Mouse (Mus musculus): Measurements from ENCODE around the gene Rbfox1. TPM values are rescaled to one million over a fixed set of nuclear protein-coding genes. Genes with fewer than 3 reads are reported as not detected.

Rbfox1 gene
- 100 to 1,000 TPM; 413 to 426 TPM for total RNA-seq (2021)
- long read RNA-seq, experiment 1, partial matches to known transcripts = 50 of 113 reads
- long read RNA-seq, experiment 1, other reads (novel, unspliced or antisense) = 62 of 113 reads
- long read RNA-seq, experiment 2, partial matches to known transcripts = 27 of 171 reads
- long read RNA-seq, experiment 2, other reads (novel, unspliced or antisense) = 143 of 171 reads

DNA sequence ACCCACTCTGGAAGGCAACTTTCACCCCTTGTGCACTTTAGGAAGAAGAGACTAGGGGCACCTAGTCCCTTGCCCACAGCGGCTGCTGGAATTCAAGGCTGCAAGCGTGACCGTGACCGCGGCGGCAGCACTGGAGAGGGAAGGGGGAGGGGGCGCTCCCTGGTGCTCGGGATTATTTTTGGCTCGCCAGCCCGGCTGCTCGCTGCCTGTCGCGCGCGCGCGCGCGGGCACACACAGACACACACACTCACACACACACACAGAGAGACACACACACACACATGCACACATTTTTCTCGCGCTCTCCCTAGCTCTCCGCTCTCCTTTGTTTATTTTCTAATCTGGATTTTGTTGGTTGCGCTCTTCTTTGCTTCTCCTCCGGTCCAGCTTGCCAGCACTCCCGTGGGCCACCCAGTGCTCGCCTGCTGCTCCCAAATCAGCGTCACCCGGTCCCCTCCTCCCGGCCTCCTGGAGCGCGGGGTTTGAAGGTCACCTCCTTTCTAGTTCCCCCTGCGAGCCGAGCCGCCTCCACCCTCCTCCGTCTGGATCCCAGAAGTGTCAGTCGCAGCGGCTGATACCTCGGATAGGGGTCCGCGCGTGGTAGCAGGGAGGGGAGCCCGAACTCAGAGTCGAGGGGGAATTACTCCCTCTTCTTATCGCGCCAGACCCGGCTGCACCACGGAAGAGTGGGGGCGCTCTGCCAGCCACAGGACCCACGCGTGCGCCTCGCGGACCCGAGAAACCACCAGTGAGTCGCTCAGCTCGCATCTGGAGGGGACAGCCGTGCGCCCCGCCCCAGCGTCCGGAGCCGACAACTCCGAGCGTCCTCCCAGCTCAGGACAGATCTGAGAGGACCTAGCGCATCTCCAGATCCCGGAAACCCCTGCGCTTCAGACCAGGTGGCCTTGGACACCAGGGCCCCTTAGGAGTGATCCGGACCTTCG lies at the start of gene Rbfox1:
Gene Rbfox1 (plus strand): TSS at position 610 of the 944 bp plus-strand sequence.
- peak; percentile 27; the same call in 1 of the 2 replicates for TF ChIP-seq CTCF (conservative IDR thresholded peaks at IDR 0.05)
- peak within 1 kb of the TSS; percentile 96 for H3K27ac ChIP-seq
- H3K4me3 ChIP-seq = peak within 1 kb of the TSS; percentile 74
- DNase-seq (ENCODE audit: low spot score in 2 of 2) = peak; percentile 62 to 74

DNA sequence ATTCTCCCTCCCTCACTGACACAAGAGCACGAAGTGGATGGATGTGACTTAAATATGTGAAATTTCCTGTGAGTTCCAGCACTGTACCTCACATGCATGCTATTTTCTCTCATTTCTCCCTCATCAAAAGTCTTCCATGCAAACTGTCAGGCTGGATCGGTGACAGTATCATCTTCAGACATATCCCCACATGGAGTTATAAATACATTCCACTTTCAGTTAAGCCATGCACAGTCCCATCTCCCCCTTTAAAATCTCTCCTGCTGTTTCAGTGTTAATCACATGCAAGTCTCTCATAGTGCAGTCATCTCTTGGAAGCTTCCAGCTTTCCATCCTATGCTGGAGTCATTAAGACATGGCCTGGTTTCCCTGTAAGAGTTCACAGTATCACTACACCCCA lies 48.4 kb upstream of the Rbfox1 start:
- H3K4me3 ChIP-seq = no peak overlapping the region
- no peak overlapping the region for H3K27ac ChIP-seq
- TF ChIP-seq CTCF (conservative IDR thresholded peaks at IDR 0.05) = no peak
- no peak for DNase-seq (ENCODE audit: low spot score in 2 of 2)

DNA sequence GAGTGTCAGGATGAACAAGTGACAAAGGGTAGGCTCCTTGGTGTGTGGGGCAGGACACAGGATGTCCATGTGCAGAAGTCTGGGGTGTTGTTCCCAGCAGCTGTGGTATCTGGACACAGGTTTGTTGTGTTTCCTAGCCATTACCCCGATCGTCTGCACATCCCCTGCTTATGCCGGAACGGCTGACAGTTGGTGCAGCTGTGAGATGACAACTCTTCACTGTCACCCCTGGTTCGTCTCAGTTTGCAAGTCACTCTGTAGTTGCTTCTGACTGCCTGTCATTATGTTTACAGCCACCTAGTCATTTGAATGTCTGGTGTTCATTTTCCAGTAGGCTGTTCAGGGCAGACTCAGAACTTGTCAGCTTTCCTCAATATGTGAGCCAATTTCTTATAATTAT lies 44.0 kb upstream of the Rbfox1 start:
- H3K4me3 ChIP-seq = no peak overlapping the region
- DNase-seq (ENCODE audit: low spot score in 2 of 2) = no peak
- no peak for TF ChIP-seq CTCF (conservative IDR thresholded peaks at IDR 0.05)
- H3K27ac ChIP-seq = no peak overlapping the region

DNA sequence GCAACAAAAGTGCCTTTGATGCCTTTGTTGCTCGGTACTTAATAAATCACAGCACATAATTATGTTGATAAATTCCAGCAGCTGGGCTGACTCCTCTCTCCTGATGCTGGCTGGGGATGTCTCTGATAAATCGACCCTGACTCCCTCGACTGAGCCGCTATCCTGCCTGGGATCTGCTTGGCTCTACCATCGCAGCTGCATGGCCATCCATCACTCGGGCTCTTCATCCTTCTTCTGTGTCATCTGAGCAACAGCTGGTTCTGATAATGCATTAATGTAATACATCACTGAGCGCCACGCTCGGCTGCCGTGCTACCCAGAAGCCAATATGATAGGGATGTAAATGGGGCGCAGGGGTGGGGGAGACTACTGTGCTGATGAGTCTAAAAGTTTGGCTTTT lies 39.5 kb upstream of the Rbfox1 start:
- DNase-seq (ENCODE audit: low spot score in 2 of 2) = no peak
- TF ChIP-seq CTCF (conservative IDR thresholded peaks at IDR 0.05) = no peak
- H3K27ac ChIP-seq = no peak overlapping the region
- no peak overlapping the region for H3K4me3 ChIP-seq

DNA sequence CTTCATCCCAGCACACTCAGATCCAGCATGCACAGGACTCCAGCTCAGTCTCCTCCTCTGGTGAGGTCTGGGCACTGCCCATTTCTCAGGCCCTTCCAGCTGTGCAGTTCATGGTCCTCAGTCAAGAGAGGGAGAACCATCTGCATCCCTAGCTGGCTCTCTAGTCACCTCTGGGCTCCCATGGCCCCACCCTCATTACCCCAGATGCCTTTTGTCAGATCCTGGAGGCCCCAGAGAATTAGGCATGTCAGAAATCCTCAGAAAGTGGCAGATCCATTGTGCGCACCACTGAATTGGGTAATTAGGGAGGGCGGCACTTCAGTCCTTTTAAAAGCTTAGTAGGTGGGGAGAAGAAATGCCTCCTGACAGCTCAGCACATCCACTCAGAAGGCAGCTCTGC lies 32.1 kb upstream of the Rbfox1 start:
- no peak for TF ChIP-seq CTCF (conservative IDR thresholded peaks at IDR 0.05)
- Histone ChIP-seq H3K27ac (no peak overlapping the region), H3K4me3 (no peak overlapping the region)
- DNase-seq (ENCODE audit: low spot score in 2 of 2) = no peak

DNA sequence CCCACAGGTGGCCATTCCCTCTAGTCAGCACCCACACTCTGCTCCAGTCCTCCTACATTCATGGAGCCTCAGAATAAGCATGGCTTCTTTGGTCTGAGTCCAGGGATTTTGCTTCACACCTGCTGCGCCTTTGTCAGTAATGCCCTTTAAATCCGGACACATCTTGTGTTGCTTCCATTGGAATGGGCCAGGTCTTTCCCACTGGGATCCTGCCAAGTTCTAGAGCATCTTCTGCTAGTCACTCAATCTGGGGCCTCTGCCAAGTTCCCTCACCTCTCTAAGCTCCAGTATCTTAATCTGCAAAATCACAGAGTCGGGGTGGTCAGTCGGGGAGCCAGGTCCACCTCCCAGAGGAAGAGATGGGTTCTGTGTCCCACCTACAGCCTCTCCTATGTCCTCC lies 20.8 kb upstream of the Rbfox1 start:
- Histone ChIP-seq H3K4me3 (no peak overlapping the region), H3K27ac (no peak overlapping the region)
- no peak for DNase-seq (ENCODE audit: low spot score in 2 of 2)
- TF ChIP-seq CTCF (conservative IDR thresholded peaks at IDR 0.05) = no peak

DNA sequence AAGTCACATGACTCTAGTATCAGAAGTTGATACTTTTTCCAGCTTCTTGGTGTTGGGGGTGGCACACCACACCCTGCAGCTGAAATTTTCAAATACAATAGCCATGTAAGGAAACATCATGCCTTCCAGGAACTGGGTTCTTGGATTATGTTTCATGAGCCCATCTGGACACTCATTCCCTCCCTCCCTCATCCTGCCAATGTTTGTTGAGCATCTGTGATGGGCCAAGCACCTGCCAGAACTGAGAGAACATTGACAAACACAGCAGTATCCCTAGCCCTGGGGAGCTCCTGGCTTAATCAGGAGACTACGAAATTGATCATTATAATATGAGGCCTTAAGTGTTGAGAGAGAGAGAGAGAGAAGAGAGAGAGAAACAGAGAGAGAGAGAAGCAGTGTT lies 18.2 kb upstream of the Rbfox1 start:
- peak; percentile 39 to 60 for DNase-seq (ENCODE audit: low spot score in 2 of 2)
- H3K4me3 ChIP-seq = no peak overlapping the region
- no peak overlapping the region for H3K27ac ChIP-seq
- TF ChIP-seq CTCF (conservative IDR thresholded peaks at IDR 0.05) = no peak

DNA sequence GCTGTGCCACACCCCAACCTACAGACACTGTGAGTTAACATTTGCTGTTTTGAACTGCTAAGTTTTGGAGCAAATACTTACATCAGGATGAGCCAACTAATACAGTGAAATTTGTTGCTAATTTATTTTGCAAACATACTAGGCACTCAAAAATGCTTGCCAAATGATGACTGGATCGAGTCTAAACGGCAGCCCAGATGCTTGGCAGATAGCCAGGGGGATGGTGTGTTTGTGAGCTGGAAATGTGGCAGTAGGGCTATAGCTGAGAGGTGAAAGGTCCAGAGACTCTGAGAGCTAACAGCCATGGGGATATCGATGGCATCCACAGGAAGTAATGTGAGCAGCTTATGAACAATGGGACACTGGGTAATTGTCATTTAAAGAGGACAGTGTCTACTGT lies 14.8 kb upstream of the Rbfox1 start:
- no peak for DNase-seq (ENCODE audit: low spot score in 2 of 2)
- Histone ChIP-seq H3K27ac (no peak overlapping the region), H3K4me3 (no peak overlapping the region)
- TF ChIP-seq CTCF (conservative IDR thresholded peaks at IDR 0.05) = no peak

DNA sequence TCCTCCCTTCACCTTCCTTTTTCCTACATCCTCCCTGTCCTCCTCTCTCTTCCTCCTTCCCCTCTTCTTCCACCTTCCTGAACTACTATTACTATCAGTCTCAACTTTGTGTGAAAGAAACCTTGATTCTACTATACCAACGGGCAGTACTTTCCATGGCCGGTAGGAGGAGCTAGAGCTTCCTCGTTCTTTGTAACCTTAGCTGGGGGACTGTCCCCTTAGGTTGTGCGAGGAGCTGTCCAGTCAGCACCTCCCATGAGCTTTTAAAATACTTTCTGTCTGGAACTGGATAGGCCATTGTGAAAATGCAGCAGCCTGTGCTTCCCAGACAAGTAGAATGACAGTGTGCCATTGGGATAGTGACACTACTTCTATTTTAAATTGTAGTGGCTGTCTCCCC lies 3.3 kb upstream of the Rbfox1 start:
- peak; percentile 83 for TF ChIP-seq CTCF (conservative IDR thresholded peaks at IDR 0.05)
- peak; percentile 29 to 65 for DNase-seq (ENCODE audit: low spot score in 2 of 2)
- no peak overlapping the region for H3K4me3 ChIP-seq
- no peak overlapping the region for H3K27ac ChIP-seq

DNA sequence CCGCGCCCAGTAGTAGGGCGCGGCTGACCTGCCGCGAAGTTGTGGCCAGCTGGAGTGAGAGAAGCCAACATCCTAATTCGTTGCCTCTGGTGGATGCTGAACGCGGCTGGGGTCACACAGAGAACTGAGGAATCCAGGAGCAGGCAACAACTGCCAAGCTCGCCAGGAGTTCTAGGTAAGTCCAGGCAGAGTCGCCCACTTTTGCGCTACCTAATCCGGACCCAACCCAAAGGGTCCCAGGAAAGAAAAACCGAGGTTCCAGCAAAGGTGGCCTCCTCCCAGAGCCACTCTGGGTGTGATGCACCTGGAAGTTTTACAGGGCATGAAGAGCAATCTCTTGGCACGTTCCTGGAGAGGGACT lies 515 bp downstream of the Rbfox1 start:
- Histone ChIP-seq H3K27ac (peak overlapping the region; percentile 96), H3K4me3 (peak overlapping the region; percentile 74)
- no peak for DNase-seq (ENCODE audit: low spot score in 2 of 2)
- no peak for TF ChIP-seq CTCF (conservative IDR thresholded peaks at IDR 0.05)

DNA sequence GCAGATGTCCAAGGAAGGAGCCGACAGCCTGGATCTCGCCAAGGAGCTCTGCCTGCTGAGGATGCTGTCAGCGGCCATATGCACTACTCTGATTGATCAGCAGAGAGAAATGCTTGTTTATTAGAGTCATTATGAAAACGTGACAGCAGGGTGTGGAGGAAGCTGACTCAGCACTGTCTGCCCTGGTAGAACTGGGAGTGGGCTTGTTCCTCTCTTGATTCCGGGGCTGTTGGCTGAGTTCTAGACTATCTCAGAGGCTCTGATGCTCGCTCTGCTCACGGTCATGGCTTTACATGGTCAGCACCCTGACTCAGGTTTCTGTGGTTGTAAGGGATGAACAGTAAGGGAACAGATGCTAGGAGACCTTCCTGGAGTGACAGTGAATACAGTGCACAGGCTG lies 10.4 kb downstream of the Rbfox1 start:
- H3K4me3 ChIP-seq = no peak overlapping the region
- H3K27ac ChIP-seq = peak overlapping the region; percentile 57
- no peak for TF ChIP-seq CTCF (conservative IDR thresholded peaks at IDR 0.05)
- no peak for DNase-seq (ENCODE audit: low spot score in 2 of 2)

DNA sequence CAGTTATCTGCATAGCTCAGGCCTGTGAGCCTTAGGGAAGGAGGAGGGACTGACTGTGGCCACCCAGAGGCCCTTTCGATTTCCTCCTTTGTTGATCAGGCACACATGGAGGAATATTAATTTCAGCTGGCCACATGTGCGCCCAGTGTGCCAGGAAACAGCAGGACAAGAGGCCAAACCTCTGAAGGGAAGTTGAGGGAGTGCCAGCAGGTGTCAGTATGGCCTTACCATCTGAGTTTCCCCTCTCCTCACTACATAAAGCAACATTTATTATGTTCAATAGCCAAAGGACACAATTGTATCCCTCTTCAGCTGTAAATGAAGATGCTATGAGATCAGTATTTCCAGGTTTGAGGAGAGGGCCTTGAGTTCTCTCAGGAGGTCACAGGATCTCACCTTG lies 13.2 kb downstream of the Rbfox1 start:
- no peak for DNase-seq (ENCODE audit: low spot score in 2 of 2)
- no peak overlapping the region for H3K27ac ChIP-seq
- peak; percentile 67 for TF ChIP-seq CTCF (conservative IDR thresholded peaks at IDR 0.05)
- no peak overlapping the region for H3K4me3 ChIP-seq

DNA sequence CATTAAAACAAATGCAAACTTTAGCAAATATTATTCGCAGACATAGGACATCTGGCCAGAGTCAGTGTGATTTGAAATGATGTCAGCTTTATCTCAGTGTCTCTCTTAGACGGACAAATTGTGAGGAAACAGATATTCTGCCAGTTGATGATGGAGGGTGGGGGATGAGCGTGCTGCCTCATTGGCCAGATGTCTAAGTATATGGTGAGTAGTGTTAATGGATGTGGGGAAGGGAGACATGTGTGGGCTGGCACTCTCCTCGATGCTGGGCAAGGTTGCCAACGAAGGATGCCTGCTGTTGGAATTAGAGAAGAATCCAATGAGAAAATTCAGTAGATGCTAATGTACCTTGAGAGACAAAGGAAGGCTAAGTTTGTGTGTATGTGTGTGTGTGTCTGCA lies 25.6 kb downstream of the Rbfox1 start:
- TF ChIP-seq CTCF (conservative IDR thresholded peaks at IDR 0.05) = no peak
- Histone ChIP-seq H3K27ac (peak overlapping the region; percentile 59; the same call in 1 of the 2 replicates), H3K4me3 (no peak overlapping the region)
- DNase-seq (ENCODE audit: low spot score in 2 of 2) = peak in 1 of 2 experiments; percentile 63

Measured in layer of hippocampus, adult 2 months (tissue).